Mouse (Mus musculus) adrenal gland, postnatal 36 days (tissue): ENCODE measurements at regions not wholly inside any gene's neighbourhood (a gene's known extent, or its start where the extent isn't known, plus 50 kb on each side); places are given as distances from the start of the nearest gene placed in this dataset.

Experiments
- DNase-seq, 2 experiments: peaks; one replicate each; pipeline ENCODE4 v3.0.0; 2021; ENCODE audit warnings: mixed read lengths in 1 of 2

DNA sequence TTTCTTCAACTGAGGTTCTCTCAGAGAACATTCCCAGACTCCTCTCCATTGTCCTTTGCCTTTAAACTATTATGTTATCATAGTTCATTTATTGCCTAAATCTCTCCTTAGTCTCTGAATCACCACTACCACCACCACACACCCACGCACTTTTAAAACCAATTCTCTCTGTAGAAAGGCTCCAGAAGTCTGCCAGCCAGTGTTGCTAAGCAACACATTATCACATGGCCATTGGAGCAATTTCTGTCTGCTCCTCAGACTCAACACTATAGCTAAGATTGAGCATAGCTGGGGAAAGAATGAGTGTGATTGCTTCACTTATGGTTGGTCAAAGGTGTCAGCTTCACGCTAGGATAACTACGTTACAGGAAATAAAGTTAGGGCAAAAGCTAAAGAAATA is 59.3 kb downstream of the Trap1a start:
- no peak for DNase-seq

DNA sequence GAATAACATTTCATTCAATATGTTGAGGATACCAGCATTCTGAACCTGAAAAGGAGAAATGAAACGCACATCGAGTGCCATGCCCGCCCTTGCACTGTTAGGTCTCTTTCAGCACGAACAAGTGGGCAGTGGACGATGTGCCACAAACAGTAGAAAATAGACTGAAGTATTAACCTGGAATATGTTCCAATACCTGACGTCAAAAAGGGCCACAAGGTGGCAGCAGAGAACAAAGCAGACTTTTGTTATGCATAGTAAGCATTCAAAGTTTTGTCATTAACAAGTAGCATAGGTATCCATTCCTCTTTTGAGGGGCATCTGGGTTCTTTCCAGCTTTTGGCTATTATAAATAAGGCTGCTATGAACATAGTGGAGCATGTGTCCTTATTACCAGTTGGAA is 63.5 kb upstream of the D330045A20Rik start:
- peak; percentile 64 to 67 for DNase-seq

DNA sequence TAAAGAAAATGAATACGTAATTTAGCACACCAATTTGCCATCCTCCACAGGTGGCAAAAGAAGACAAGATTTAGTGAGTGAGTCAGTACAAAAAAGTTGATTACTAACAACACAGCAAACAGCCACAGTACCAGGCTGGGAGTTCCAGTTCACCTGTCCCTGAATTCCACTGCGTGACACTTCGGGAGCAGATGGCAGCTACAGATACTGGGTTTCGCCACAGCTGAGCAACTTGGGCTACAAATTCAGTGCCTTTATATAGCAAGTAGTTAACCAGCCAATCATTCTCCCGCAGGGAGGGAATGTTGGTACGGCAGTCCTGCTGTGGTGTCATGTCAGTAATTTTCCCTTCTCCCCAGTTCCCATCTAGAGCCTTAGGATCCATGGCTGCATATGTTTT is 60.3 kb upstream of the D330045A20Rik start:
- DNase-seq: no peak

DNA sequence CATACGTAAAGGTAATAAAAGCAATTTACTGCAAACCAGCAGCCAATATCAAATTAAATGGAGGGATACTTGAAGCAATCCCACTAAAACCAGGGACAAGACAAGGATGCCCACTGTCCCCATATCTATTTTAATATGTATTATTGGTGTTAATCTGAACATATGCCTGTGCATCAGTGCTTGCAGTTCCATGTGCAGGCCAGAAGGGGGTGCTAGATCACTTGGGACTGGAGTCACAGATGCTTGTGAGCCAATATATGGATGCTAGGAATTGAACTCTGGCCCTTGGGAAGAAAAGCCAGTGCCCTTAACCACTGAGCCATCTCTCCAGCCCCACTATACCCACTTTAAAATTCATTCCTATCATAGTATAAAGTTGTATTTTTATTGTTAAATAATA is 55.9 kb upstream of the D330045A20Rik start:
- DNase-seq: peak in 1 of 2 experiments; percentile 7
